Mouse (Mus musculus) testis, adult 10 weeks (tissue): Measurements from ENCODE around the gene Acvr1. TPM values are rescaled to one million over a fixed set of nuclear protein-coding genes. Genes with fewer than 3 reads are reported as not detected.

Experiments used
- polyA plus RNA-seq: library from polyadenylated mRNA; stranded (reverse); fragments of 350-450 nt; fragmentation: Illumina TruSeq; extraction: RNeasy Lipid Tissue Mini Kit (QIAGEN cat#74804); gene quantifications from one replicate; pipeline ENCODE4 v1.2.3, GENCODE M21; 2014; ENCODE audit warnings: low read depth, low replicate concordance

Gene Acvr1
- polyA plus RNA-seq, result 3.2 TPM

GRCm38 (mm10) chr2:58567066-58567810, at the start of gene Acvr1, which contains the start of gene Upp2:
TSS of gene Acvr1 (minus strand) at chr2:58567157.
TSS of gene Upp2 (plus strand) at chr2:58567298.

GRCm38 (mm10) chr2:58469816-58470215, 97.1 kb downstream of the Acvr1 start, which contains the start of gene Gm17409:
TSS of gene Gm17409 (plus strand) at chr2:58470116.

GRCm38 (mm10) chr2:58357414-58358131, 209.4 kb downstream of the Acvr1 start, which contains the start of gene Acvr1c:
TSS of gene Acvr1c (minus strand) at chr2:58357895.

Other genes starting within 250 kb of the Acvr1 start
- gene Acvr1c, start 209.3 kb downstream of the Acvr1 start, polyA plus RNA-seq, result 0.48 TPM
- 0.38 TPM for gene Gm17409, start 97.0 kb downstream of the Acvr1 start, polyA plus RNA-seq
- gene Upp2, start 141 bp upstream of the Acvr1 start, polyA plus RNA-seq, result 3.7 TPM